Mouse (Mus musculus) heart, adult 2 months (tissue): ENCODE results near the gene Ccdc185.

Source experiments
- CTCF ChIP-seq: fragments of 200-600 bp; IDR thresholded peaks from 2 replicates; pipeline ENCODE4 v1.8.1; 2022; ENCODE audit warnings: antibody characterized with exemption, mild to moderate bottlenecking, moderate library complexity
- EP300 ChIP-seq: fragments of 200-500 bp; IDR thresholded peaks from 2 replicates; pipeline ENCODE4 v1.6.1; 2011; ENCODE audit warnings: low read depth, low read length, control low read depth; ENCODE audit not compliant: insufficient read depth

- TF ChIP-seq CTCF (no peak), EP300 (no peak)
Measured at GRCm38 (mm10) chr1:182753694-182754093, 4.7 kb upstream of the Ccdc185 start.
